Mouse (Mus musculus) ES-Bruce4 (cell line): Measurements from ENCODE around the gene Mrnip.

ENCODE experiments used
- CTCF ChIP-seq: IDR thresholded peaks from one replicate; pipeline ENCODE4 v1.8.1; 2011; ENCODE audit warnings: low read depth, low read length
- POLR2A ChIP-seq: IDR thresholded peaks from one replicate; pipeline ENCODE4 v1.8.1; 2011; ENCODE audit warnings: low read length; ENCODE audit not compliant: insufficient read depth

GRCm38 (mm10) chr11:50223783-50224662 lies 49.8 kb downstream of the Mrnip start:
- TF ChIP-seq CTCF (no peak), POLR2A (no peak)
